Mouse (Mus musculus) CH12.LX (cell line): ENCODE results near the gene 1700113H08Rik. TPM values are rescaled to one million over a fixed set of nuclear protein-coding genes. Genes with fewer than 3 reads are reported as not detected.

Experiments
- DNase-seq: peaks from one replicate; pipeline ENCODE4 v3.0.0-alpha.2; 2013; ENCODE audit errors: extremely low read depth
- H3K27ac ChIP-seq: 2 replicates; pipeline ENCODE4 v1.5.1; 2012; ENCODE audit warnings: low read depth, mild to moderate bottlenecking, control low read depth, moderate library complexity; ENCODE audit not compliant: insufficient read depth
- H3K27me3 ChIP-seq: replicated peaks from 2 replicates; pipeline ENCODE3; 2012; ENCODE audit warnings: inconsistent platforms
- H3K36me3 ChIP-seq, 2 experiments: replicated peaks in 1 of 2; 2 replicates each; pipeline versions ENCODE3 to v1.6.1; 2012; ENCODE audit warnings: inconsistent platforms in 1 of 2, low read length in 1 of 2, mild to moderate bottlenecking in 1 of 2, mixed read lengths in 1 of 2, moderate library complexity in 1 of 2; ENCODE audit not compliant: control insufficient read depth in 1 of 2, insufficient read depth in 1 of 2
- H3K4me1 ChIP-seq, 2 experiments: 2 replicates each; pipeline ENCODE4 v1.6.1; 2012; ENCODE audit warnings: inconsistent platforms in 1 of 2, moderate library complexity in 1 of 2; ENCODE audit not compliant: insufficient read depth in 2 of 2, control insufficient read depth in 1 of 2
- H3K4me2 ChIP-seq: 2 replicates; pipeline ENCODE4 v1.6.1; 2012; ENCODE audit warnings: low read depth, mild to moderate bottlenecking, control low read depth; ENCODE audit not compliant: poor library complexity, insufficient read depth, severe bottlenecking
- H3K4me3 ChIP-seq, 3 experiments: fragments of 150-350 bp in 1 of 3; sonication (generic) in 1 of 3; replicated peaks in 1 of 3; 2 replicates each; pipeline versions ENCODE3 to v1.5.1; 2011 to 2012; ENCODE audit warnings: low read depth in 2 of 3, low read length in 2 of 3, mild to moderate bottlenecking in 2 of 3, moderate library complexity in 2 of 3, control low read depth in 1 of 3, improper control_type of control experiment in 1 of 3, inconsistent platforms in 1 of 3, mixed read lengths in 1 of 3; ENCODE audit not compliant: poor library complexity in 1 of 3
- H3K79me2 ChIP-seq: replicated peaks from 2 replicates; pipeline ENCODE4 v1.6.1; 2012; ENCODE audit warnings: mild to moderate bottlenecking, moderate library complexity; ENCODE audit not compliant: control insufficient read depth, poor library complexity, insufficient read depth, severe bottlenecking; ENCODE audit errors: extremely low read depth
- H3K9ac ChIP-seq: 2 replicates; pipeline ENCODE4 v1.6.1; 2012; ENCODE audit warnings: low read depth, mild to moderate bottlenecking, control low read depth, moderate library complexity; ENCODE audit not compliant: insufficient read depth
- H3K9me3 ChIP-seq: replicated peaks from 2 replicates; pipeline ENCODE3; 2012; ENCODE audit warnings: low read length, inconsistent platforms, mixed read lengths
- CHD2 ChIP-seq: IDR thresholded peaks from 2 replicates; pipeline ENCODE4 v1.6.1; 2011; ENCODE audit warnings: low read length, improper control_type of control experiment
- CTCF ChIP-seq, 2 experiments: IDR thresholded peaks in 1 of 2; conservative IDR thresholded peaks in 1 of 2; 2 replicates each; pipeline ENCODE4 v1.5.1; 2011 to 2012; ENCODE audit warnings: low read depth in 2 of 2, low read length in 2 of 2, improper control_type of control experiment in 1 of 2, inconsistent platforms in 1 of 2, mild to moderate bottlenecking in 1 of 2, moderate library complexity in 1 of 2
- E2F4 ChIP-seq: IDR thresholded peaks from 2 replicates; pipeline ENCODE4 v1.6.1; 2011; ENCODE audit warnings: low read depth, low read length, improper control_type of control experiment; ENCODE audit not compliant: insufficient replicate concordance
- ELF1 ChIP-seq: IDR thresholded peaks from 2 replicates; pipeline ENCODE4 v1.6.1; 2014; ENCODE audit warnings: low read depth, mild to moderate bottlenecking, inconsistent platforms, low read length, improper control_type of control experiment
- EP300 ChIP-seq: IDR thresholded peaks from 2 replicates; pipeline ENCODE4 v1.6.1; 2011; ENCODE audit warnings: low read length, improper control_type of control experiment
- IRF4 ChIP-seq: IDR thresholded peaks from 2 replicates; pipeline ENCODE4 v1.6.1; 2014; ENCODE audit warnings: low read depth, mild to moderate bottlenecking, inconsistent platforms, low read length, improper control_type of control experiment
- KAT2A ChIP-seq: IDR thresholded peaks from 2 replicates; pipeline ENCODE4 v1.6.1; 2012; ENCODE audit warnings: low read length, improper control_type of control experiment, inconsistent platforms; ENCODE audit not compliant: insufficient replicate concordance
- MAFK ChIP-seq: IDR thresholded peaks from 2 replicates; pipeline ENCODE4 v1.6.1; 2011; ENCODE audit warnings: low read length, improper control_type of control experiment; ENCODE audit not compliant: insufficient replicate concordance
- MAX ChIP-seq: IDR thresholded peaks from 2 replicates; pipeline ENCODE4 v1.6.1; 2011; ENCODE audit warnings: low read length, improper control_type of control experiment
- MAZ ChIP-seq: IDR thresholded peaks from 2 replicates; pipeline ENCODE4 v1.6.1; 2012; ENCODE audit warnings: low read depth, mild to moderate bottlenecking, inconsistent platforms, low read length, improper control_type of control experiment, moderate library complexity
- NELFE ChIP-seq: IDR thresholded peaks from 2 replicates; pipeline ENCODE4 v1.6.1; 2011; ENCODE audit warnings: low read depth, low read length, improper control_type of control experiment
- POLR2A ChIP-seq: IDR thresholded peaks from 2 replicates; pipeline ENCODE4 v1.6.1; 2011; ENCODE audit warnings: low read depth, mild to moderate bottlenecking, improper control_type of control experiment, low read length
- RAD21 ChIP-seq: IDR thresholded peaks from 2 replicates; pipeline ENCODE4 v1.6.1; 2011; ENCODE audit warnings: low read depth, mild to moderate bottlenecking, low read length, improper control_type of control experiment, moderate library complexity
- SIN3A ChIP-seq: IDR thresholded peaks from 2 replicates; pipeline ENCODE4 v1.6.1; 2012; ENCODE audit warnings: low read length, improper control_type of control experiment, inconsistent platforms
- TBP ChIP-seq: conservative IDR thresholded peaks from 2 replicates; pipeline ENCODE4 v1.6.1; 2011; ENCODE audit warnings: low read depth, low read length, improper control_type of control experiment
- UBTF ChIP-seq: IDR thresholded peaks from 2 replicates; pipeline ENCODE4 v1.6.1; 2012; ENCODE audit warnings: low read depth, mild to moderate bottlenecking, inconsistent platforms, low read length, improper control_type of control experiment, moderate library complexity
- ZKSCAN1 ChIP-seq: IDR thresholded peaks from 2 replicates; pipeline ENCODE4 v1.6.1; 2012; ENCODE audit warnings: low read depth, inconsistent platforms, low read length, improper control_type of control experiment, borderline replicate concordance
- ZMIZ1 ChIP-seq: IDR thresholded peaks from 2 replicates; pipeline ENCODE4 v1.6.1; 2012; ENCODE audit warnings: low read depth, mild to moderate bottlenecking, inconsistent platforms, low read length, improper control_type of control experiment
- dilution Hi-C: fragments of 300-500 bp; cut with MboI; formaldehyde crosslinking; loops from 2 replicates; pipeline ENCODE4 v1.14.3; 2020; ENCODE audit warnings: low sequenced_read_pairs; ENCODE audit not compliant: extremely low pct_unique_long_range_greater_than_20kb, extremely low pct_ligation_motif_present
- in situ Hi-C: fragments of 300-500 bp; cut with MboI; formaldehyde crosslinking; loops from 3 replicates; pipeline ENCODE4 v1.14.3; 2019; ENCODE audit warnings: low sequenced_read_pairs, low pct_ligation_motif_present, low pct_unique_long_range_greater_than_20kb, mixed read lengths
- polyA plus RNA-seq: library from polyadenylated mRNA; unstranded; fragments of >175 nt; gene quantifications from 2 replicates; pipeline ENCODE4 v1.2.1, GENCODE M21; 2012; ENCODE audit warnings: low read depth; ENCODE audit not compliant: insufficient read length
- total RNA-seq, 2 experiments: library from RNA; depleted of rRNA; stranded (reverse); fragments of 300-350 nt in 1 of 2; fragments of >200 nt in 1 of 2; gene quantifications; 2 replicates each; pipeline ENCODE4 v1.2.3; 2012 to 2014

Gene 1700113H08Rik
- total and polyA plus RNA-seq, 3 experiments: not detected

DNA sequence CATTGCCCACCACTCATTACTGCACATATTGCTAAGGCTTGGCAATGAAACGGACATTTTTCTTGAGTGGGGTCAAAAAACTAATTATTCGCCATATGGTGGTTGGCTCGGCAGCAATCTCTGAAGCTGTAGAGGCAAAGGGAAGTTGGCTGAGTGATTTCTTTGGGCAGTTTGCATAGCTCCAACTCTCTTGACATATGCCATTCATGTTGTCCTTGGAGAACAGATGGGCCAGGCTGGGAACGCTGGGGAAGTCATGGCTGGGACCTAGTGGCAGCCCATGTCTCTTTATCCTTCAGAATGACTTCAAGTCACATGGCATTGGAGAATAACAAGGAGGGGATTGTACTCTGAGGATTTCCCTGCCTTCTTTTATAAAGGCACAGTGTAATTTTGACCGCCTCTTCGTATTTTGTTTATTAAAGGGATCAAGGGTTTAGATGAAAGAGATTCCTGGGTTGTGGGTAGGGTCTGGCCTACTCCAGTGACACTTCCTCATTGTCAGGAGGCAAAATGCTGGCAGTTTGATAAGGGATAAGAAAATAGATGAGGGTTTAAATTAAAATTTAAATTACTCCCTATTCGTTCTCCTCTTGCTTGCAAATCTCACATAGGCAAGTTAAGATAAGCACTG, 138.4 kb downstream of the 1700113H08Rik start:
- no peaks in the 10 kb centered on the region for H3K4me1 ChIP-seq
- H3K27me3 ChIP-seq: no peaks in the 10 kb centered on the region
- no peak overlapping the region for H3K27ac ChIP-seq
- no peak for DNase-seq
- dilution Hi-C loops (no loop called here), in situ Hi-C loops (no loop called here)
- H3K4me2 ChIP-seq: no peak overlapping the region
- no peaks in the 10 kb centered on the region for H3K36me3 ChIP-seq
- H3K9ac ChIP-seq: no peak overlapping the region
- TF ChIP-seq ZMIZ1 (no peak), ZKSCAN1 (no peak), TBP (no peak), MAZ (no peak), E2F4 (no peak)
- H3K9me3 ChIP-seq: no peaks in the 10 kb centered on the region
- no peaks in the 10 kb centered on the region for H3K79me2 ChIP-seq
- H3K4me3 ChIP-seq: no peak overlapping the region

GRCm38 (mm10) chr10:87198720-87199119, 140.9 kb downstream of the 1700113H08Rik start:
- no peaks in the 10 kb centered on the region for H3K79me2 ChIP-seq
- H3K9ac ChIP-seq: no peak overlapping the region
- in situ Hi-C loops: no loop called here
- H3K4me3 ChIP-seq: no peak overlapping the region
- no peaks in the 10 kb centered on the region for H3K4me1 ChIP-seq
- no peaks in the 10 kb centered on the region for H3K27me3 ChIP-seq
- dilution Hi-C loops: no loop called here
- H3K27ac ChIP-seq: no peak overlapping the region
- H3K4me2 ChIP-seq: no peak overlapping the region
- DNase-seq: no peak
- no peaks in the 10 kb centered on the region for H3K9me3 ChIP-seq
- peak; percentile 74; the same call in 1 of the 2 replicates for TF ChIP-seq MAFK
- TF ChIP-seq CHD2: no peak
- H3K36me3 ChIP-seq: no peaks in the 10 kb centered on the region

DNA sequence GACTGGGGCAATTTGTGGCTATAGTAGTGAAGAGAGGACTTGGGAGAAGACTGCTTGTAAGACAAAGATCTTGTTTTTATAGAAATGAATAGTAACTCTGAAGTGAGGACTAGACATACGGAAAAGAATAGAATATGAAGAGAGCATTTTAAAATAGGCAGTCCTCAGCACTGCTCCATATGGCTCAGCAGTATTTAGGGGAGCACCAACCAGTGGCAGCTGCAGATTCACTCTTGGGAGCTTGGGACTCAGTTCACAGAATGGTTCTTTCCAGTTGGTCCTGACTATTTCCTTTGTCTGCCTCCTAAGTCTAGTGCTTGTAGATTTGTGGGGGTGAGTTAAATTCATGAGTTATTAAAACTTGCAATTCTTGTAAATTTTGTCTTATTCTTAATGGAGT, 151.6 kb downstream of the 1700113H08Rik start:
- H3K79me2 ChIP-seq: no peaks in the 10 kb centered on the region
- dilution Hi-C loops: no loop called here
- H3K36me3 ChIP-seq: no peaks in the 10 kb centered on the region
- no peak for DNase-seq
- no peak overlapping the region for H3K4me2 ChIP-seq
- no peaks in the 10 kb centered on the region for H3K27me3 ChIP-seq
- no peak overlapping the region for H3K4me3 ChIP-seq
- no peak for TF ChIP-seq SIN3A
- TF ChIP-seq KAT2A: no peak
- TF ChIP-seq RAD21: no peak
- no peak for TF ChIP-seq MAFK
- no peak for TF ChIP-seq NELFE
- no peak for TF ChIP-seq MAZ
- TF ChIP-seq ELF1: no peak
- TF ChIP-seq ZKSCAN1: no peak
- no peak for TF ChIP-seq EP300
- TF ChIP-seq ZMIZ1: no peak
- no peak for TF ChIP-seq UBTF
- TF ChIP-seq MAX: no peak
- TF ChIP-seq CTCF (conservative IDR thresholded peaks at IDR 0.05 in 1 of 2, IDR thresholded peaks at IDR 0.05 in 1 of 2; ENCODE audit: low read depth in 2 of 2, low read length in 2 of 2): no peak
- no peak for TF ChIP-seq POLR2A
- TF ChIP-seq IRF4: no peak
- no peak overlapping the region for H3K27ac ChIP-seq
- no peaks in the 10 kb centered on the region for H3K4me1 ChIP-seq
- H3K9ac ChIP-seq: no peak overlapping the region
- in situ Hi-C loops: no loop called here
- H3K9me3 ChIP-seq: no peaks in the 10 kb centered on the region
